Mouse (Mus musculus): ENCODE data around the gene Amer2. TPM values are rescaled to one million over a fixed set of nuclear protein-coding genes. Genes with fewer than 3 reads are reported as not detected.

Amer2 gene
- polyA plus RNA-seq, 1 experiment from 2014 or later = 21.9 TPM

- H3K36me3 ChIP-seq (ENCODE audit: control insufficient read depth, insufficient read depth, low read length) = no peaks in the 10 kb centered on the region
- no peak overlapping the region for H3K9ac ChIP-seq (replicated peaks; ENCODE audit: low read depth, low read length)
- no peak overlapping the region for H3K4me2 ChIP-seq (ENCODE audit: low read depth, low read length)
- ATAC-seq (ENCODE audit: low read depth) = no peak
- H3K4me1 ChIP-seq (ENCODE audit: control insufficient read depth, insufficient read depth, low read length) = peaks cover 25% of the 10 kb centered on the region
- H3K27ac ChIP-seq (ENCODE audit: low read depth, low read length) = no peak overlapping the region
- WGBS = 69% methylated on average over 2 of the region's 2 CpGs
- no peak overlapping the region for H3K4me3 ChIP-seq (ENCODE audit: low read depth, low read length)
- H3K27me3 ChIP-seq (ENCODE audit: control insufficient read depth, insufficient read depth, low read length) = no peaks in the 10 kb centered on the region
- H3K9me3 ChIP-seq (ENCODE audit: control insufficient read depth, low read length) = no peaks in the 10 kb centered on the region
Measured at GRCm38 (mm10) chr14:60405829-60406228, 32.8 kb downstream of the Amer2 start.

GRCm38 (mm10) chr14:60406543-60406942 is 33.5 kb downstream of the Amer2 start:
- no peak for ATAC-seq (ENCODE audit: low read depth)
- Histone ChIP-seq H3K9me3 (ENCODE audit: control insufficient read depth, low read length) (no peaks in the 10 kb centered on the region), H3K4me1 (ENCODE audit: control insufficient read depth, insufficient read depth, low read length) (peaks cover 25% of the 10 kb centered on the region), H3K27me3 (ENCODE audit: control insufficient read depth, insufficient read depth, low read length) (no peaks in the 10 kb centered on the region), H3K27ac (ENCODE audit: low read depth, low read length) (no peak overlapping the region), H3K36me3 (ENCODE audit: control insufficient read depth, insufficient read depth, low read length) (no peaks in the 10 kb centered on the region), H3K4me3 (ENCODE audit: low read depth, low read length) (no peak overlapping the region), H3K9ac (replicated peaks; ENCODE audit: low read depth, low read length) (no peak overlapping the region), H3K4me2 (ENCODE audit: low read depth, low read length) (no peak overlapping the region)
- WGBS = 89% methylated on average over 5 of the region's 5 CpGs

GRCm38 (mm10) chr14:60407319-60407718 is 34.3 kb downstream of the Amer2 start:
- Histone ChIP-seq H3K36me3 (ENCODE audit: control insufficient read depth, insufficient read depth, low read length) (no peaks in the 10 kb centered on the region), H3K4me1 (ENCODE audit: control insufficient read depth, insufficient read depth, low read length) (peaks cover 19% of the 10 kb centered on the region), H3K27me3 (ENCODE audit: control insufficient read depth, insufficient read depth, low read length) (no peaks in the 10 kb centered on the region), H3K9me3 (ENCODE audit: control insufficient read depth, low read length) (no peaks in the 10 kb centered on the region), H3K4me2 (ENCODE audit: low read depth, low read length) (no peak overlapping the region), H3K27ac (ENCODE audit: low read depth, low read length) (no peak overlapping the region), H3K9ac (replicated peaks; ENCODE audit: low read depth, low read length) (no peak overlapping the region), H3K4me3 (ENCODE audit: low read depth, low read length) (no peak overlapping the region)
- WGBS = 66% methylated on average over 9 of the region's 9 CpGs
- ATAC-seq (ENCODE audit: low read depth) = no peak

GRCm38 (mm10) chr14:60409702-60410491 is 36.8 kb downstream of the Amer2 start:
- 14% methylated on average over 12 of the region's 12 CpGs for WGBS
- Histone ChIP-seq H3K4me1 (ENCODE audit: control insufficient read depth, insufficient read depth, low read length) (peaks cover 18% of the 10 kb centered on the region), H3K36me3 (ENCODE audit: control insufficient read depth, insufficient read depth, low read length) (no peaks in the 10 kb centered on the region), H3K4me2 (ENCODE audit: low read depth, low read length) (peak overlapping the region; percentile 4; the same call in 1 of the 2 replicates), H3K9ac (replicated peaks; ENCODE audit: low read depth, low read length) (no peak overlapping the region), H3K27ac (ENCODE audit: low read depth, low read length) (peak overlapping the region; percentile 67), H3K9me3 (ENCODE audit: control insufficient read depth, low read length) (no peaks in the 10 kb centered on the region), H3K4me3 (ENCODE audit: low read depth, low read length) (no peak overlapping the region), H3K27me3 (ENCODE audit: control insufficient read depth, insufficient read depth, low read length) (no peaks in the 10 kb centered on the region)
- peak; percentile 88 for ATAC-seq (ENCODE audit: low read depth)

- H3K4me1 ChIP-seq (ENCODE audit: control insufficient read depth, insufficient read depth, low read length) = peaks cover 18% of the 10 kb centered on the region
- no peaks in the 10 kb centered on the region for H3K27me3 ChIP-seq (ENCODE audit: control insufficient read depth, insufficient read depth, low read length)
- no peaks in the 10 kb centered on the region for H3K36me3 ChIP-seq (ENCODE audit: control insufficient read depth, insufficient read depth, low read length)
- H3K9ac ChIP-seq (replicated peaks; ENCODE audit: low read depth, low read length) = no peak overlapping the region
- no peak overlapping the region for H3K4me2 ChIP-seq (ENCODE audit: low read depth, low read length)
- no peak for ATAC-seq (ENCODE audit: low read depth)
- H3K4me3 ChIP-seq (ENCODE audit: low read depth, low read length) = no peak overlapping the region
- no peak overlapping the region for H3K27ac ChIP-seq (ENCODE audit: low read depth, low read length)
- H3K9me3 ChIP-seq (ENCODE audit: control insufficient read depth, low read length) = no peaks in the 10 kb centered on the region
- WGBS = 45% methylated on average over 6 of the region's 6 CpGs
Measured at GRCm38 (mm10) chr14:60411229-60411628, 38.2 kb downstream of the Amer2 start.

- peak; percentile 61; the same call in 1 of the 2 replicates for ATAC-seq (ENCODE audit: low read depth)
- Histone ChIP-seq H3K4me2 (ENCODE audit: low read depth, low read length) (no peak overlapping the region), H3K27me3 (ENCODE audit: control insufficient read depth, insufficient read depth, low read length) (no peaks in the 10 kb centered on the region), H3K4me3 (ENCODE audit: low read depth, low read length) (no peak overlapping the region), H3K4me1 (ENCODE audit: control insufficient read depth, insufficient read depth, low read length) (peaks cover 11% of the 10 kb centered on the region), H3K36me3 (ENCODE audit: control insufficient read depth, insufficient read depth, low read length) (no peaks in the 10 kb centered on the region), H3K27ac (ENCODE audit: low read depth, low read length) (no peak overlapping the region), H3K9ac (replicated peaks; ENCODE audit: low read depth, low read length) (no peak overlapping the region), H3K9me3 (ENCODE audit: control insufficient read depth, low read length) (no peaks in the 10 kb centered on the region)
- 54% methylated on average over 8 of the region's 8 CpGs for WGBS
Measured at GRCm38 (mm10) chr14:60414691-60415090, 41.6 kb downstream of the Amer2 start.

GRCm38 (mm10) chr14:60417924-60418323 is 44.9 kb downstream of the Amer2 start:
- H3K9me3 ChIP-seq (ENCODE audit: control insufficient read depth, low read length) = no peaks in the 10 kb centered on the region
- no peaks in the 10 kb centered on the region for H3K36me3 ChIP-seq (ENCODE audit: control insufficient read depth, insufficient read depth, low read length)
- no peaks in the 10 kb centered on the region for H3K4me1 ChIP-seq (ENCODE audit: control insufficient read depth, insufficient read depth, low read length)
- no peak overlapping the region for H3K4me2 ChIP-seq (ENCODE audit: low read depth, low read length)
- no peak for ATAC-seq (ENCODE audit: low read depth)
- no peak overlapping the region for H3K27ac ChIP-seq (ENCODE audit: low read depth, low read length)
- no peak overlapping the region for H3K9ac ChIP-seq (replicated peaks; ENCODE audit: low read depth, low read length)
- H3K27me3 ChIP-seq (ENCODE audit: control insufficient read depth, insufficient read depth, low read length) = no peaks in the 10 kb centered on the region
- H3K4me3 ChIP-seq (ENCODE audit: low read depth, low read length) = no peak overlapping the region
- WGBS = 88% methylated on average over 5 of the region's 5 CpGs

- no peak overlapping the region for H3K4me2 ChIP-seq (ENCODE audit: low read depth, low read length)
- no peaks in the 10 kb centered on the region for H3K36me3 ChIP-seq (ENCODE audit: control insufficient read depth, insufficient read depth, low read length)
- no peak overlapping the region for H3K27ac ChIP-seq (ENCODE audit: low read depth, low read length)
- no peaks in the 10 kb centered on the region for H3K9me3 ChIP-seq (ENCODE audit: control insufficient read depth, low read length)
- H3K4me3 ChIP-seq (ENCODE audit: low read depth, low read length) = no peak overlapping the region
- no peak for ATAC-seq (ENCODE audit: low read depth)
- 0 out of 2 replicates have a peak, but pooled peaks cover under 1% of the 10 kb centered on the region for H3K4me1 ChIP-seq (ENCODE audit: control insufficient read depth, insufficient read depth, low read length)
- H3K9ac ChIP-seq (replicated peaks; ENCODE audit: low read depth, low read length) = no peak overlapping the region
- WGBS = 95% methylated on average over 2 of the region's 2 CpGs
- no peaks in the 10 kb centered on the region for H3K27me3 ChIP-seq (ENCODE audit: control insufficient read depth, insufficient read depth, low read length)
Measured at GRCm38 (mm10) chr14:60422920-60423319, 49.9 kb downstream of the Amer2 start.

- ATAC-seq (ENCODE audit: low read depth) = no peak
Measured at GRCm38 (mm10) chr14:60424174-60424573, 51.1 kb downstream of the Amer2 start.

More at GRCm38 (mm10) chr14:60424174-60424573, 51.1 kb downstream of the Amer2 start:
- H3K9me3 ChIP-seq (ENCODE audit: control insufficient read depth, low read length) = no peaks in the 10 kb centered on the region
- H3K27ac ChIP-seq (ENCODE audit: low read depth, low read length) = no peak overlapping the region
- H3K9ac ChIP-seq (replicated peaks; ENCODE audit: low read depth, low read length) = no peak overlapping the region
- H3K4me1 ChIP-seq (ENCODE audit: control insufficient read depth, insufficient read depth, low read length) = 0 out of 2 replicates have a peak, but pooled peaks cover 5% of the 10 kb centered on the region
- 67% methylated on average over 3 of the region's 3 CpGs for WGBS
- no peaks in the 10 kb centered on the region for H3K27me3 ChIP-seq (ENCODE audit: control insufficient read depth, insufficient read depth, low read length)
- no peak overlapping the region for H3K4me2 ChIP-seq (ENCODE audit: low read depth, low read length)
- H3K4me3 ChIP-seq (ENCODE audit: low read depth, low read length) = no peak overlapping the region
- H3K36me3 ChIP-seq (ENCODE audit: control insufficient read depth, insufficient read depth, low read length) = no peaks in the 10 kb centered on the region
